Mouse (Mus musculus) brain, embryonic 14.5 days (tissue): ENCODE data around the gene Col6a5.

Source experiments
- CTCF ChIP-seq: fragments of 200-500 bp; IDR thresholded peaks from 2 replicates; pipeline ENCODE4 v1.5.1; 2012; ENCODE audit warnings: inconsistent platforms, mild to moderate bottlenecking, moderate library complexity, borderline replicate concordance; ENCODE audit not compliant: insufficient read depth, insufficient read length; ENCODE audit errors: extremely low read depth
- POLR2A ChIP-seq: fragments of 200-500 bp; IDR thresholded peaks from 2 replicates; pipeline ENCODE4 v1.6.1; 2012; ENCODE audit warnings: mild to moderate bottlenecking, inconsistent platforms, borderline replicate concordance; ENCODE audit not compliant: poor library complexity, insufficient read depth, insufficient read length, severe bottlenecking; ENCODE audit errors: extremely low read depth

- TF ChIP-seq CTCF (no peak), POLR2A (no peak)
Measured at GRCm38 (mm10) chr9:105967976-105968375, 7.5 kb upstream of the Col6a5 start.
